Mouse (Mus musculus) kidney, adult 8-10 months (tissue): ENCODE measurements around the gene Gm40460.
"Not testable (repeated sequence)": the region's sequence is repeated elsewhere in the genome, so short reads cannot be mapped to it uniquely, and the experiment has no call there.

Source experiments
- DNase-seq, 2 experiments: peaks; one replicate each; pipeline ENCODE4 v3.0.0; 2022

Gene Gm40460

GRCm38 (mm10) chr7:142240978-142241377 is at the start of gene Gm40460:
TSS of gene Gm40460 (minus strand) at chr7:142241078.
- DNase-seq: no peak

- DNase-seq: not testable (repeated sequence)
Measured at GRCm38 (mm10) chr7:142285910-142286612, 45.2 kb upstream of the Gm40460 start.

GRCm38 (mm10) chr7:142285130-142285835 is 44.4 kb upstream of the Gm40460 start:
- DNase-seq: peak; percentile 21 to 29

GRCm38 (mm10) chr7:142284615-142285080 is 43.8 kb upstream of the Gm40460 start:
- DNase-seq: peak; percentile 87 to 95

- DNase-seq: peak; percentile 41 to 47
Measured at GRCm38 (mm10) chr7:142284023-142284591, 43.2 kb upstream of the Gm40460 start.

GRCm38 (mm10) chr7:142282847-142283246 is 42.0 kb upstream of the Gm40460 start:
- peak; percentile 5 to 12 for DNase-seq

GRCm38 (mm10) chr7:142279291-142279690 is 38.4 kb upstream of the Gm40460 start:
- not testable (repeated sequence) for DNase-seq

GRCm38 (mm10) chr7:142278183-142278582 is 37.3 kb upstream of the Gm40460 start:
- peak; percentile 28 to 60 for DNase-seq

GRCm38 (mm10) chr7:142274263-142274662 is 33.4 kb upstream of the Gm40460 start, which contains the start of gene Gm4559:
TSS of gene Gm4559 (minus strand) at chr7:142274363.
- DNase-seq: not testable (repeated sequence)

- not testable (repeated sequence) for DNase-seq
Measured at GRCm38 (mm10) chr7:142258254-142258653, 17.4 kb upstream of the Gm40460 start, which contains the start of gene Gm2431. TSS of gene Gm2431 (minus strand) at chr7:142258354.

- peak in 1 of 2 experiments; percentile 25 for DNase-seq
Measured at GRCm38 (mm10) chr7:142255517-142255916, 14.6 kb upstream of the Gm40460 start.

GRCm38 (mm10) chr7:142249824-142250223 is 8.9 kb upstream of the Gm40460 start:
- peak; percentile 9 to 21 for DNase-seq

- no peak for DNase-seq
Measured at GRCm38 (mm10) chr7:142231540-142231939, 9.3 kb downstream of the Gm40460 start.

- DNase-seq: not testable (repeated sequence)
Measured at GRCm38 (mm10) chr7:142229871-142230270, 11.0 kb downstream of the Gm40460 start, which contains the start of gene Krtap5-5. TSS of gene Krtap5-5 (minus strand) at chr7:142229971.

GRCm38 (mm10) chr7:142224518-142224917 is 16.4 kb downstream of the Gm40460 start:
- DNase-seq: no peak

GRCm38 (mm10) chr7:142212136-142212535 is 28.7 kb downstream of the Gm40460 start:
- DNase-seq: not testable (repeated sequence)

GRCm38 (mm10) chr7:142211559-142211958 is 29.3 kb downstream of the Gm40460 start, which contains the start of gene Gm7579:
TSS of gene Gm7579 (plus strand) at chr7:142211859.
- DNase-seq: no peak

GRCm38 (mm10) chr7:142206891-142207290 is 34.0 kb downstream of the Gm40460 start:
- not testable (repeated sequence) for DNase-seq

GRCm38 (mm10) chr7:142205488-142205887 is 35.4 kb downstream of the Gm40460 start:
- DNase-seq: no peak

GRCm38 (mm10) chr7:142201064-142201463 is 39.8 kb downstream of the Gm40460 start, which contains the start of gene Krtap5-3:
TSS of gene Krtap5-3 (plus strand) at chr7:142201364.
- DNase-seq: no peak

- no peak for DNase-seq
Measured at GRCm38 (mm10) chr7:142198748-142199147, 42.1 kb downstream of the Gm40460 start.
